Mouse (Mus musculus): ENCODE data around the gene Neb.

Neb gene

GRCm38 (mm10) chr2:52335087-52335486, 43.2 kb downstream of the Neb start:
- H3K4me1 ChIP-seq (replicated peaks; ENCODE audit: low read depth, low read length): no peaks in the 10 kb centered on the region
- no peaks in the 10 kb centered on the region for H3K36me3 ChIP-seq (ENCODE audit: insufficient read depth, low read length)
- H3K9me3 ChIP-seq (ENCODE audit: low read length): no peaks in the 10 kb centered on the region
- TF ChIP-seq POU5F1 (IDR thresholded peaks at IDR 0.05; ENCODE audit: borderline replicate concordance, low read length) (no peak), CTCF (conservative IDR thresholded peaks at IDR 0.05; ENCODE audit: low read length) (no peak), NANOG (IDR thresholded peaks at IDR 0.05; ENCODE audit: borderline replicate concordance, low read length) (no peak)
- H3K4me3 ChIP-seq (replicated peaks; ENCODE audit: low read length): no peak overlapping the region
- no peaks in the 10 kb centered on the region for H3K27me3 ChIP-seq (ENCODE audit: insufficient read depth, low read length)

- Histone ChIP-seq H3K9me3 (ENCODE audit: low read length) (no peaks in the 10 kb centered on the region), H3K36me3 (ENCODE audit: insufficient read depth, low read length) (no peaks in the 10 kb centered on the region), H3K4me3 (replicated peaks; ENCODE audit: low read length) (no peak overlapping the region), H3K4me1 (replicated peaks; ENCODE audit: low read depth, low read length) (no peaks in the 10 kb centered on the region), H3K27me3 (ENCODE audit: insufficient read depth, low read length) (no peaks in the 10 kb centered on the region)
- TF ChIP-seq CTCF (conservative IDR thresholded peaks at IDR 0.05; ENCODE audit: low read length) (no peak), NANOG (IDR thresholded peaks at IDR 0.05; ENCODE audit: borderline replicate concordance, low read length) (no peak), POU5F1 (IDR thresholded peaks at IDR 0.05; ENCODE audit: borderline replicate concordance, low read length) (no peak)
Observed at GRCm38 (mm10) chr2:52333535-52333934, 44.7 kb downstream of the Neb start.

DNA sequence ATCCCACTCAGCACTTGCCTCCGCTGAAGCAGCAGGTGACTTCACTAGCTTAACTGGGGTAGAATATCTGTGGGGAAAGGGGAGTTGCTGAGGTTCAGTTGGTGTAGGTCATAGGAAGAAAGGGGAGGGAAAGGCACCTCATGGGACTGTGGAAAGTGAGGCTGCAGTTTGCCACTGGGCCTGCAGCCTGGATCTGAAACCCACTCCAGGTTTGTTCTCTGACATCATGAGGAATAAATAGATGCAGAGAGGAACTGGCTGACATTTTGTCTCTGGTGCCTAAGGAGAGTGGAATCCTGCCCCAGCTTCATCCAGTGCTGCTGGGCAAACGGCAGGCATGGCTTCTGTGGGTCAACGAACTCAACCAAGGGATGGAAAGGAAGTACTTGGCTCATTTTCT, 46.5 kb downstream of the Neb start:
- Histone ChIP-seq H3K9me3 (ENCODE audit: low read length) (no peaks in the 10 kb centered on the region), H3K36me3 (ENCODE audit: insufficient read depth, low read length) (no peaks in the 10 kb centered on the region), H3K4me3 (replicated peaks; ENCODE audit: low read length) (no peak overlapping the region), H3K4me1 (replicated peaks; ENCODE audit: low read depth, low read length) (no peaks in the 10 kb centered on the region), H3K27me3 (ENCODE audit: insufficient read depth, low read length) (no peaks in the 10 kb centered on the region)
- TF ChIP-seq POU5F1 (IDR thresholded peaks at IDR 0.05; ENCODE audit: borderline replicate concordance, low read length) (no peak), CTCF (conservative IDR thresholded peaks at IDR 0.05; ENCODE audit: low read length) (no peak), NANOG (IDR thresholded peaks at IDR 0.05; ENCODE audit: borderline replicate concordance, low read length) (no peak)

GRCm38 (mm10) chr2:52327244-52327815, 50.9 kb downstream of the Neb start:
- H3K9me3 ChIP-seq (ENCODE audit: low read length): no peaks in the 10 kb centered on the region
- H3K4me1 ChIP-seq (replicated peaks; ENCODE audit: low read depth, low read length): no peaks in the 10 kb centered on the region
- H3K36me3 ChIP-seq (ENCODE audit: insufficient read depth, low read length): no peaks in the 10 kb centered on the region
- TF ChIP-seq POU5F1 (IDR thresholded peaks at IDR 0.05; ENCODE audit: borderline replicate concordance, low read length) (no peak), NANOG (IDR thresholded peaks at IDR 0.05; ENCODE audit: borderline replicate concordance, low read length) (no peak), CTCF (conservative IDR thresholded peaks at IDR 0.05; ENCODE audit: low read length) (no peak)
- no peak overlapping the region for H3K4me3 ChIP-seq (replicated peaks; ENCODE audit: low read length)
- no peaks in the 10 kb centered on the region for H3K27me3 ChIP-seq (ENCODE audit: insufficient read depth, low read length)

GRCm38 (mm10) chr2:52321866-52322265, 56.4 kb downstream of the Neb start:
- Histone ChIP-seq H3K4me3 (replicated peaks; ENCODE audit: low read length) (no peak overlapping the region), H3K9me3 (ENCODE audit: low read length) (no peaks in the 10 kb centered on the region), H3K27me3 (ENCODE audit: insufficient read depth, low read length) (no peaks in the 10 kb centered on the region), H3K4me1 (replicated peaks; ENCODE audit: low read depth, low read length) (no peaks in the 10 kb centered on the region), H3K36me3 (ENCODE audit: insufficient read depth, low read length) (no peaks in the 10 kb centered on the region)
- TF ChIP-seq POU5F1 (IDR thresholded peaks at IDR 0.05; ENCODE audit: borderline replicate concordance, low read length): no peak
- no peak for TF ChIP-seq NANOG (IDR thresholded peaks at IDR 0.05; ENCODE audit: borderline replicate concordance, low read length)
- no peak for TF ChIP-seq CTCF (conservative IDR thresholded peaks at IDR 0.05; ENCODE audit: low read length)

GRCm38 (mm10) chr2:52320175-52320574, 58.1 kb downstream of the Neb start:
- TF ChIP-seq POU5F1 (IDR thresholded peaks at IDR 0.05; ENCODE audit: borderline replicate concordance, low read length): no peak
- TF ChIP-seq CTCF (conservative IDR thresholded peaks at IDR 0.05; ENCODE audit: low read length): no peak
- no peak for TF ChIP-seq NANOG (IDR thresholded peaks at IDR 0.05; ENCODE audit: borderline replicate concordance, low read length)
- no peaks in the 10 kb centered on the region for H3K27me3 ChIP-seq (ENCODE audit: insufficient read depth, low read length)
- no peaks in the 10 kb centered on the region for H3K36me3 ChIP-seq (ENCODE audit: insufficient read depth, low read length)
- no peak overlapping the region for H3K4me3 ChIP-seq (replicated peaks; ENCODE audit: low read length)
- no peaks in the 10 kb centered on the region for H3K4me1 ChIP-seq (replicated peaks; ENCODE audit: low read depth, low read length)
- H3K9me3 ChIP-seq (ENCODE audit: low read length): no peaks in the 10 kb centered on the region

- peaks cover 9% of the 10 kb centered on the region for H3K9me3 ChIP-seq (ENCODE audit: low read length)
- no peaks in the 10 kb centered on the region for H3K36me3 ChIP-seq (ENCODE audit: insufficient read depth, low read length)
- TF ChIP-seq POU5F1 (IDR thresholded peaks at IDR 0.05; ENCODE audit: borderline replicate concordance, low read length) (no peak), NANOG (IDR thresholded peaks at IDR 0.05; ENCODE audit: borderline replicate concordance, low read length) (no peak), CTCF (conservative IDR thresholded peaks at IDR 0.05; ENCODE audit: low read length) (no peak)
- H3K4me3 ChIP-seq (replicated peaks; ENCODE audit: low read length): no peak overlapping the region
- no peaks in the 10 kb centered on the region for H3K27me3 ChIP-seq (ENCODE audit: insufficient read depth, low read length)
- no peaks in the 10 kb centered on the region for H3K4me1 ChIP-seq (replicated peaks; ENCODE audit: low read depth, low read length)
Observed at GRCm38 (mm10) chr2:52319020-52319567, 59.2 kb downstream of the Neb start.

GRCm38 (mm10) chr2:52317471-52317870, 60.8 kb downstream of the Neb start:
- H3K27me3 ChIP-seq (ENCODE audit: insufficient read depth, low read length): no peaks in the 10 kb centered on the region
- H3K36me3 ChIP-seq (ENCODE audit: insufficient read depth, low read length): no peaks in the 10 kb centered on the region
- H3K4me3 ChIP-seq (replicated peaks; ENCODE audit: low read length): no peak overlapping the region
- TF ChIP-seq NANOG (IDR thresholded peaks at IDR 0.05; ENCODE audit: borderline replicate concordance, low read length) (no peak), CTCF (conservative IDR thresholded peaks at IDR 0.05; ENCODE audit: low read length) (no peak), POU5F1 (IDR thresholded peaks at IDR 0.05; ENCODE audit: borderline replicate concordance, low read length) (no peak)
- no peaks in the 10 kb centered on the region for H3K4me1 ChIP-seq (replicated peaks; ENCODE audit: low read depth, low read length)
- H3K9me3 ChIP-seq (ENCODE audit: low read length): peaks cover 13% of the 10 kb centered on the region

DNA sequence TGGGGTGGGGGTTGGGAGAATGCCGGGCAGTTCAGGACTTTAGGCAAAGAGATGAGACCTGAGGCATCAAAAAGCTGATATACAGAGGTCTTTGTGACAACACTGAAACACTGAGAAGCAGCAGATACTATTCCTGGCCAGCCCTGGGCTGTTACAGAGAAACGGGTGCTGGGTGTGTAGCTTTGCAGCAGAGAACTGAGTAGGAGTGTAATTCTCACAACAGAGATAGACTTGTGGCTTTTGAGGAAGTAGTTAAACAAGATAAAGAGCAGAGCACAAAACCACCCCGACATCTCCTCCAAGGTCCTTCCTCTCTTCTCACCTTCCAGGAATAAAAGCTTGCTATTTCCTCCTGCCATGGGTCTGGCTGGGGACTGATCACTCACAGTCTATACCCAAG, 62.5 kb downstream of the Neb start:
- no peaks in the 10 kb centered on the region for H3K4me1 ChIP-seq (replicated peaks; ENCODE audit: low read depth, low read length)
- no peak overlapping the region for H3K4me3 ChIP-seq (replicated peaks; ENCODE audit: low read length)
- H3K36me3 ChIP-seq (ENCODE audit: insufficient read depth, low read length): no peaks in the 10 kb centered on the region
- peaks cover 13% of the 10 kb centered on the region for H3K9me3 ChIP-seq (ENCODE audit: low read length)
- TF ChIP-seq CTCF (conservative IDR thresholded peaks at IDR 0.05; ENCODE audit: low read length) (no peak), POU5F1 (IDR thresholded peaks at IDR 0.05; ENCODE audit: borderline replicate concordance, low read length) (no peak), NANOG (IDR thresholded peaks at IDR 0.05; ENCODE audit: borderline replicate concordance, low read length) (no peak)
- peaks cover 2% of the 10 kb centered on the region; the same call in 1 of the 2 replicates for H3K27me3 ChIP-seq (ENCODE audit: insufficient read depth, low read length)
